Mouse (Mus musculus): ENCODE measurements around the gene Olfr159. TPM values are rescaled to one million over a fixed set of nuclear protein-coding genes. Genes with fewer than 3 reads are reported as not detected.

Olfr159 gene
- polyA plus RNA-seq, 1 experiment from 2014 or later = not detected

GRCm38 (mm10) chr4:43745187-43745586 is 25.6 kb downstream of the Olfr159 start:
- H3K9ac ChIP-seq = no peak overlapping the region
- WGBS = 18% methylated on average over 6 of the region's 6 CpGs
- no peaks in the 10 kb centered on the region for H3K36me3 ChIP-seq
- H3K27ac ChIP-seq = no peak overlapping the region
- H3K4me3 ChIP-seq = no peak overlapping the region
- H3K4me1 ChIP-seq (replicated peaks) = no peaks in the 10 kb centered on the region
- no peak overlapping the region for H3K4me2 ChIP-seq
- H3K9me3 ChIP-seq = no peaks in the 10 kb centered on the region
- no peak for ATAC-seq (ENCODE audit: low FRiP score)
- H3K27me3 ChIP-seq = no peaks in the 10 kb centered on the region

DNA sequence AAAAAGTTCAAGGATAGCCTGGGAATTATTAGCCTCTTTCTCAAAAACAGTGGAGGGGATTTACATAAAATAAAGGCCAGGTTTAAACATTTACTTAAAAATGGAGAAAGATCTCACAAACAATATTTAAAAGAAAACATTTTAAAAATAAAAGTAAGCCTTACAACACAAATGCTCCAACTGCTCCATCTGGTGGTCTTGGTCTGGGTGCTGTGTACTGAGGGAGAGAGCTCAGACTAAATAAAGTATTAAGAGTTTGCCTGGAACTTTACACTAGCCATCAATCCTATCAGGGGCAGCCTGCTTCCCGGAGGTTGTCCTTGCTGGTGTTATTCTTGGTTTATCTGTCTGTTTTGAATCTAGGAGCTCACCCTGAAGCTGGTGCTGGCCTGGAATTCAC is 27.7 kb downstream of the Olfr159 start:
- Histone ChIP-seq H3K9me3 (no peaks in the 10 kb centered on the region), H3K4me2 (no peak overlapping the region), H3K27ac (no peak overlapping the region), H3K4me3 (no peak overlapping the region), H3K36me3 (no peaks in the 10 kb centered on the region), H3K9ac (no peak overlapping the region), H3K4me1 (replicated peaks) (no peaks in the 10 kb centered on the region), H3K27me3 (no peaks in the 10 kb centered on the region)
- ATAC-seq (ENCODE audit: low FRiP score) = no peak
- 73% methylated on average over 1 of the region's 1 CpGs for WGBS

DNA sequence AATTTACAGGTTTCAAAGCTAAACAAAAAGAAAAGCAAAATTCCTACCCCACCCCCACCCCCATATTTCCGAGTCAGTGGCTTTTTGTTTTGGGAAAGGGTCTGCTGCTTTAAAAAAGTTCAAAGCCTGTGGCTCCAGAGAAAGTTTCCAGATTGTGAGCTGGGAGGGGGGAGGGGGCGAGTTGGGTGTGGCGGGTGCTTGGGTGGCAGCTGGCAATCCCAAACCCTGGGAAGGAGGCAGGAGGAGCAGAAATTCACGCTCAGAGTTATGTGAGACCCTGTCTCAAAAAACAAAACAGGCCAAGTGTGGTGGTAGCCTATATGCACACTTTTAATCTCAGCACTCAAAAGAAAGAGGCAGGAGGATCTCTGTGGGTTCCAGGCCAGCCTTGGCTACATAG is 28.2 kb downstream of the Olfr159 start:
- H3K9me3 ChIP-seq = no peaks in the 10 kb centered on the region
- no peak overlapping the region for H3K4me3 ChIP-seq
- H3K9ac ChIP-seq = no peak overlapping the region
- H3K4me2 ChIP-seq = no peak overlapping the region
- no peaks in the 10 kb centered on the region for H3K36me3 ChIP-seq
- H3K4me1 ChIP-seq (replicated peaks) = no peaks in the 10 kb centered on the region
- no peaks in the 10 kb centered on the region for H3K27me3 ChIP-seq
- no peak for ATAC-seq (ENCODE audit: low FRiP score)
- H3K27ac ChIP-seq = no peak overlapping the region
- 37% methylated on average over 4 of the region's 4 CpGs for WGBS

DNA sequence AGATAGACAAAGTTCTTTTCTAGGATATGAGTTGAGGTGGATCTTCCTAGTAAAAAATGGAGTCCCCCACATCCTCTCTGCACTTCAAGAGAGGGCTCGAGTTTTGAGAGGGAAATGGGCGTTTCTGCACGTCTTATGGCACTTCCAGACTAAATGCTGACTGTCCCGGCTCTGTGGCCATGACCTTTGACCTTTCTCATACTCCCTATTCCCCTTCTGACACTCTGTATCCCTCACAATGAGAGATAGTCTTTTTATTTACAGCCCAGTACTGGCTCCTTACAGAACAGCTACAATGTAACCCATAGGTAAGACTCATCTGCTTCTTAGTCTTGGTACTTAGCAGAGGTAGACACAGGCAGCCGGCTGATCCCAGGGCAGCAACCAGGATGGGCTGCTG is 29.3 kb downstream of the Olfr159 start:
- Histone ChIP-seq H3K27ac (no peak overlapping the region), H3K9me3 (no peaks in the 10 kb centered on the region), H3K4me1 (replicated peaks) (no peaks in the 10 kb centered on the region), H3K9ac (no peak overlapping the region), H3K36me3 (no peaks in the 10 kb centered on the region), H3K4me2 (no peak overlapping the region), H3K27me3 (no peaks in the 10 kb centered on the region), H3K4me3 (no peak overlapping the region)
- ATAC-seq (ENCODE audit: low FRiP score) = no peak
- WGBS = 69% methylated on average over 5 of the region's 5 CpGs

DNA sequence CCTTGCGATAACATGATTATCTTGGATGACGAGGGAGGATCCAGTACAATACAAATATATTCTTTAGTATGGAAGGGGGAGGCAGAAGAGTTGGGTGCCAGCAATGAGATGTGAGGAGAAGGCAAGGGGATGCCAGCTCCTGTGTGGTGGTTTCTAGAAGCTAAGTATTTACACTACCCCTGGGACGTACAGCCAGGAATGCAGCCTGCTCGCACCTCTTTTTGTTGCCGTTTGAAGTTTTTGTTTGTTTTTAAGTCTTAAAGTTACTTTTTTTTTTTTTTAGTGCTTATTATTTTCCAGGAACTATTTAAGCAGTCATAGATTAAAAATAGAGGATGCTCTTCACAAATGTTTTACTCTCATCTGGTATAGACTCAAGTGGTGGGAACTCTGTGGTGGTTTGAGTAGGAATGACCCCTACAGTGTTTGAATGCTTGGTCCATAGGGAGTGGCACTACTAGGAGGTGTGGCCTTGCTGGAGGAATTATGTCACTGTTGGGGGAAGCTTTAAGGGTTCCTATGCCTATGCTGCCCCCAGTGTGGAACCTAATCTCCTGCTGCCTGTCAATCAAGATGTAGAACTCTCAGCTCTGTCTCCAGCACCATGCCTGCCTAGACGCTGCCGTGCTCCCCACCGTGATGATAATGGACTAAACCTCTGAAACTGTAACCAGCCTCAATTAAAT is 31.7 kb downstream of the Olfr159 start:
- Histone ChIP-seq H3K27ac (no peak overlapping the region), H3K9me3 (no peaks in the 10 kb centered on the region), H3K4me3 (no peak overlapping the region), H3K4me1 (replicated peaks) (no peaks in the 10 kb centered on the region), H3K9ac (no peak overlapping the region), H3K4me2 (no peak overlapping the region), H3K27me3 (no peaks in the 10 kb centered on the region), H3K36me3 (no peaks in the 10 kb centered on the region)
- 74% methylated on average over 8 of the region's 8 CpGs for WGBS
- ATAC-seq (ENCODE audit: low FRiP score) = no peak

DNA sequence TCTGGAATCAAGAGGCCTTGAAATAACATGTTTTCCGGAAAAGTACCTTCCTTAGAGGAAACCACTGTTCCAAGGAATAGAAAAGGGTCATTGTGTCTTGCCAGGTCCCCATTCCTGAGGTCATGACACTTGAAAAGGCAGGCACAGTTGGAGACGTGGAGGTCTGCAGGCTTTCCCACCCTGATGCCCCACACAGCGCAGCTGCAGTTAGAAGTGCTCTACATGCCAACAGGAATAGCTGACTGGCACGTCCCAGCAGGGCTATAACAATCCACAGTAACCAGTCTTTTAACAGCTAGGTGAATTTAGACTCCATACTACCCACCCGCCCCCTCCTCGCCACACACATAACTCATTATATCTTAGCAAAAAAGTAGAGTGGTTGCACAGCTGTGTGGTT is 33.7 kb downstream of the Olfr159 start:
- no peak overlapping the region for H3K4me2 ChIP-seq
- no peaks in the 10 kb centered on the region for H3K4me1 ChIP-seq (replicated peaks)

DNA sequence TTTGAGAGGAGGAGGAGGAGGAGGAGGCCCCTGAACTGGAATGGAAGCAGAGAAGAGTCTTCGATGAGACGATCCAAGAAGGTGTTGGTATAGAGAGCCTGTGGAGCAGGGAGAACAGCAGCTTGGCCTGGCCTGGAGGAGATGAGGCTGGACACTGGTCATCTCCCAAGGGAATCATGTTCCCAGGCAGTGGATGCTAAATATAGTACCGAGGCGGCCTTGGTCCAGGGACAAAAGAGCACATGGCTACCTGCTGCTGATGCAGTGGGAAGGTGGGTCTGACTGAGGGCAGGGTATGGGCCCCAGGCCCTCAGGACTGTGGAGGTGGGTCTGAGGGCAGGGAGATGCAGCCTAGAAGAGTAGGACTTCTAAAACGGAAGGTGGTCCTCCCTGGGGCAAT is 37.6 kb downstream of the Olfr159 start:
- H3K36me3 ChIP-seq = no peaks in the 10 kb centered on the region
- H3K4me1 ChIP-seq (replicated peaks) = no peaks in the 10 kb centered on the region
- WGBS = 84% methylated on average over 5 of the region's 5 CpGs
- H3K4me2 ChIP-seq = no peak overlapping the region
- ATAC-seq (ENCODE audit: low FRiP score) = no peak
- no peak overlapping the region for H3K9ac ChIP-seq
- no peak overlapping the region for H3K27ac ChIP-seq
- no peaks in the 10 kb centered on the region for H3K9me3 ChIP-seq
- no peak overlapping the region for H3K4me3 ChIP-seq
- H3K27me3 ChIP-seq = no peaks in the 10 kb centered on the region

More for the DNA sequence above, 33.7 kb downstream of the Olfr159 start:
- no peak overlapping the region for H3K9ac ChIP-seq
- no peaks in the 10 kb centered on the region for H3K9me3 ChIP-seq
- WGBS = 64% methylated on average over 6 of the region's 6 CpGs
- H3K4me3 ChIP-seq = no peak overlapping the region
- H3K27ac ChIP-seq = no peak overlapping the region
- ATAC-seq (ENCODE audit: low FRiP score) = no peak
- no peaks in the 10 kb centered on the region for H3K36me3 ChIP-seq
- no peaks in the 10 kb centered on the region for H3K27me3 ChIP-seq

GRCm38 (mm10) chr4:43732171-43732570 is 38.6 kb downstream of the Olfr159 start:
- 38% methylated on average over 1 of the region's 1 CpGs for WGBS

DNA sequence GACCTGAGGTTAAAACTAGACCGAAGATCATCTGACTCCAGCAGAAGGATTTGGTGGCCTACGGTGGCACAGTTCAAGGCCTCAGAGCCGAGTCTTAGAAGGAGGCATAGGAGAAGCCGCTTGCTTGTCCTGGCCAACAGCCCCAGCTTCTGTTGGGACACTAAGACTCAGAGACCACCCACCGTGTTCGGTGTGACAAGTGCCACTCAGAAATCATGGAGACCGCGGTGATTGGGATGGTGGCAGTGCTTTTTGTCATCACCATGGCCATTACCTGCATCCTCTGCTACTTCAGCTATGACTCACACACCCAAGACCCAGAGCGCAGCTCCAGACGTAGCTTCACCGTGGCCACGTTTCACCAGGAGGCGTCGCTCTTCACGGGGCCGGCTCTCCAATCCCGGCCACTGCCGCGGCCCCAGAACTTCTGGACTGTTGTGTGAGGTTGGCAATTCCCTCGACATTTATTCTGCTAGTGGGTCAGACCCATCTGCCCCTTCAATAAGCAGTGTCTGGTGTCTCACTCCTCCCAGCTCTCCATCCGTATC is 40.0 kb downstream of the Olfr159 start:
- H3K27me3 ChIP-seq = no peaks in the 10 kb centered on the region
- no peaks in the 10 kb centered on the region for H3K36me3 ChIP-seq
- ATAC-seq (ENCODE audit: low FRiP score) = no peak
- H3K27ac ChIP-seq = no peak overlapping the region
- no peak overlapping the region for H3K4me2 ChIP-seq
- WGBS = 74% methylated on average over 21 of the region's 21 CpGs
- H3K4me3 ChIP-seq = no peak overlapping the region
- no peaks in the 10 kb centered on the region for H3K4me1 ChIP-seq (replicated peaks)
- no peaks in the 10 kb centered on the region for H3K9me3 ChIP-seq
- no peak overlapping the region for H3K9ac ChIP-seq

More at GRCm38 (mm10) chr4:43732171-43732570, 38.6 kb downstream of the Olfr159 start:
- Histone ChIP-seq H3K4me3 (no peak overlapping the region), H3K9ac (no peak overlapping the region), H3K27me3 (no peaks in the 10 kb centered on the region), H3K9me3 (no peaks in the 10 kb centered on the region), H3K4me2 (no peak overlapping the region), H3K36me3 (no peaks in the 10 kb centered on the region), H3K4me1 (replicated peaks) (no peaks in the 10 kb centered on the region), H3K27ac (no peak overlapping the region)
- no peak for ATAC-seq (ENCODE audit: low FRiP score)

DNA sequence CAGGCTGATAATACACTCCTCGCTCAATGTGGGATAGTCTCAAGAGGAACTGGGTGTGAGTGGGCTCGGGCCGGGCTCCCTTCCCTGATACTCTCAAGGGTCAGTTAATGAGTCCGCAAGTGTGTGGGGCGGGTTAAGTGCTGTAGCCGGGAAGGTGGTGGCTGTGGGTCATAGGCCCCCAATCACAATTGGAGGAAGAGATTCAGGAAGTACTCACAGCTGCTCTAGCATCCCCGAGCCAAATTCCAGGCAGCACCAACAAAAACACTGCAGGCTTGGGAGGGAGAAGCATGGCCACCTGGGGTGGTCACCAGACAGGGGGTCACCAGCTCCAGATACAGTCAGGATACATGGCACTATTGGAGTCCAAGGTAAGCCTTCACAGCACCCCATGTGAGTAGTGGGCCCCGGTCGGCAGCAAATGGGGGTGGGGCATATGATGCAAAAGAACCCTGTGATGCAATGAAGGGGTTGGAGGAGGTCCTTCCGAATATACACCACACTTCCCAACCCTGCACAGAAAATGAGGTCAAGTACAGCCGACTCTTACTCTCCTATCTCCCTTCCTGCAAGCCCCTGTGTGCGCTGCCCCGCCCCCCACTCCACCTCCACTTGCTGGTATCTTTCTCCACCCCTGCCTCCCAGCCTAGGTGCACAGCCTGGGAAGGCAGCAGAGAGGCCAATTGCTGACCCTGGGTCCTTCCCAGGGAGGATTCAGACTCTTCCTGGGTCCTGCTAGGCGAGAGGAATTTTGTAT is 40.8 kb downstream of the Olfr159 start, which contains the start of gene Spaar:
Gene Spaar, plus strand, starts transcription at position 241 of the 757 bp plus-strand sequence.
- Histone ChIP-seq H3K4me3 (no peak within 1 kb of the TSS), H3K9ac (no peak within 1 kb of the TSS), H3K4me1 (replicated peaks) (no peaks in the 10 kb centered on the region), H3K9me3 (no peaks in the 10 kb centered on the region), H3K27me3 (no peaks in the 10 kb centered on the region), H3K36me3 (no peaks in the 10 kb centered on the region), H3K27ac (no peak within 1 kb of the TSS), H3K4me2 (no peak within 1 kb of the TSS)
- 79% methylated on average over 14 of the region's 14 CpGs for WGBS
- no peak for ATAC-seq (ENCODE audit: low FRiP score)

DNA sequence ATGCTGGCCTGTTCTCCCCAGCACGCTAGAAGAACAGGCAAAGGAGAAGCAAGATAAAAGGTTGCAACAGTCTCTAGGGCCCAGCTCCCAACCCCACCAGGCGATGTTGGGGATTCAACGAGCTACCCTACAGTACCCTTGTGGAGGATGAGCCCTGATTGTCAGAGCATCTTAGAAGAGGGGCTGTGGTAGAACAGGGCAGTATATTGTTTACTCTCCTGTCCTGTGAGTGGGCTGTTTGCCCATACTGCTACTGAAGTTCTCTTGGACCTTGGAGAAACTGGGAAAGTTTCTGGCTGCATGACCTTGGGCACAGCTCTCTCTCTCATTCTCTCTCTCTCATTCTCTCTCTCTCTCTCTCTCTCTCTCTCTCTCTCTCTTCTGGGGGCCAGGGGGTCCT is 41.7 kb downstream of the Olfr159 start:
- Histone ChIP-seq H3K36me3 (no peaks in the 10 kb centered on the region), H3K27ac (no peak overlapping the region), H3K4me1 (replicated peaks) (no peaks in the 10 kb centered on the region), H3K9me3 (no peaks in the 10 kb centered on the region), H3K4me3 (no peak overlapping the region), H3K4me2 (no peak overlapping the region), H3K27me3 (no peaks in the 10 kb centered on the region), H3K9ac (no peak overlapping the region)
- 74% methylated on average over 3 of the region's 3 CpGs for WGBS
- no peak for ATAC-seq (ENCODE audit: low FRiP score)

DNA sequence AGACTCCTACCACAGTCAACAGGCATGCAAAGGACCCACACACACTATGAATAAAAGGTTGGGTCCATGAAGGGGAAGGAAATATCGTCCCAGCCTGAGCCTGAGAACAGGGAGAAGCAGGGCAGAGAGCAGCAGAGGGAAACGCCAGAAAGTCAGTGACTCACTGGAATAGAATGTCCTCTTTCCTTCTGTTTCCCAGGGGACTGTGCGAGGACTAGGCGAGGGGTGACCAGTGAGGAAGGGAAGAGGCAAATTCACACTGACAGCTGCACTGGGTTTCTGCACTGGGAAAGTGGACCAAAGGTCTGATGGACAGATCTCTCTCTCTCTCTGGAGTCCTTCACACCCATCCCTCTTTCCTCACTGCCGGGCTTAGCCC is 42.2 kb downstream of the Olfr159 start:
- ATAC-seq (ENCODE audit: low FRiP score) = no peak

More for the DNA sequence above, 42.2 kb downstream of the Olfr159 start:
- H3K4me1 ChIP-seq (replicated peaks) = no peaks in the 10 kb centered on the region
- H3K27ac ChIP-seq = no peak overlapping the region
- H3K4me3 ChIP-seq = no peak overlapping the region
- 69% methylated on average over 5 of the region's 5 CpGs for WGBS
- H3K27me3 ChIP-seq = no peaks in the 10 kb centered on the region
- H3K9ac ChIP-seq = no peak overlapping the region
- H3K4me2 ChIP-seq = no peak overlapping the region
- no peaks in the 10 kb centered on the region for H3K9me3 ChIP-seq
- no peaks in the 10 kb centered on the region for H3K36me3 ChIP-seq

All from hindbrain, embryonic 13.5 days (tissue).